Mouse (Mus musculus): ENCODE results near the gene Dnajc6.
A peak's percentile ranks its signal among the peaks of the same experiment; 100 is the strongest.

Dnajc6 gene

DNA sequence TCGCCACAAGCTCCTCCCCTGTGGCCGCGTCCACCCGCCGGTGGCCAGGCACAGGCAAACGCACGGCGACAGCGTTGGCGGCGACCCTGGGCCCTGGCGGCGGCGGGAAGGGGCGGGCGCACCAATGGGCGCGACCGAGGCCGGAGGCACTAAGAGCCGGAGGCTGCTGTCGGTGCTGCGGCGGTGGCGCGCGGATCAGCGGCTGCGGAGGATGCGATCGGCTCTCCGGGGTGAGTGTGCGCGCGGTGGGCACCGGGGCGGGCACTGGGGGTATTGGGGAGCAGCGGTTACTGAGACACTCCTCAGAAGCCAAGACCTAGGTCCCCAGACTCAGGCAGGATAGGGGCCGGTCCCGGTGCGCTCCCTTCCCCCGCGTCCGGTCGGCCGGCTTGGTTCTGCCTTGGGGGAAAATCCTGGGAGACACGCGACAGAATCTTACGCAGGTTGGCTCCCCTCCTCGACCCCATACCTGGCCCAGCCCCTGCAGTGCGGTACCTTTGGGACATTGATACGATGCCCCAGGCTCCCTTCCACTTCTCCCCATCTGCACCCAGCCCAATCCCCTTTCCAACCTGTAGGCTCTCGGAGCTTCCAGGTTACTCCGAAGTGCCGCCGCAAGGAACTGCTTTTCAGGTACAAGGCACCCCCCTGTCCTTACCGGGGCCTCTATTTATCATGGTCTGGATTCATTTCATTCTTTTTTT, at the start of gene Dnajc6:
TSS of gene Dnajc6 (plus strand) at position 115 of the 704 bp plus-strand sequence.
- DNase-seq, result peak in 1 of 2 experiments; percentile 46

DNA sequence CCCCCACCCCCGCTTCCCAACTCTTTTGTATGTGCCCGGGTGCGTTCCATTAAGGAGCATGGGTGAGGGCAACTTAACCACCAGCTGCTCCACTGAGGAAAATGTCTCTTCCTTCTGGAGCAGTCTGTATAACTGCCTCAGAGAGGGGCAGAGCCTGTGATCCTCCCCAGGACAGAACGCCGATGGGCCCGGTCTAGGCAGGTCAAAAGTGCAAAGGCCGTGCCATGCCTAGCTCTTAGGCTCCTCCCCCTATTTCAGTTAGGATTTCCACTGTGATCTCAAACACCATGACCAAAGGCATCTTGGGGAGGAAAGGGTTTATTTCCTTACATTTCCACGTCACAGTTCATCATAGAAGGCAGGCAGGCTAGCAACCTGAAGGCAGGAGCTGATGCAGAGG, 47.7 kb upstream of the Dnajc6 start:
- DNase-seq, result peak in 1 of 2 experiments; percentile 61

DNA sequence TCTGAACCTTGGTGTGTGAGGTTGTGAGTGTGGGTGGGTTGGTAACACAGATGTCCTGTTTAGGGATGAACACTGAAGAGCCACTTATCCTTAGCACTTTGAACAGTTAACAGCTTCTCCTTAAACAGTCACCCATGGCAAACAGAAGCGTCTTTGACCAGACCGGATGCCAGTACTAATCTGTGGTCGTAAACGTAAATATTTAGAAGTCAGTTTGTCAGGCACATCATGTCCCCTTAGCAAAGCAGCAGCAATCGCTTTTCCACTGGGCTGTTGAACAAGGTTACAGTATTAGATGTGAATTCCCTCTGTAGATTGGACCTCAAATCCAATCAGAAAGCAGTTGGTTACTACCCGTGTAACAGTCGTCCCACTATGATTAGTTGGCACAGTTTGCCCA, 47.1 kb upstream of the Dnajc6 start:
- DNase-seq, result no peak

DNA sequence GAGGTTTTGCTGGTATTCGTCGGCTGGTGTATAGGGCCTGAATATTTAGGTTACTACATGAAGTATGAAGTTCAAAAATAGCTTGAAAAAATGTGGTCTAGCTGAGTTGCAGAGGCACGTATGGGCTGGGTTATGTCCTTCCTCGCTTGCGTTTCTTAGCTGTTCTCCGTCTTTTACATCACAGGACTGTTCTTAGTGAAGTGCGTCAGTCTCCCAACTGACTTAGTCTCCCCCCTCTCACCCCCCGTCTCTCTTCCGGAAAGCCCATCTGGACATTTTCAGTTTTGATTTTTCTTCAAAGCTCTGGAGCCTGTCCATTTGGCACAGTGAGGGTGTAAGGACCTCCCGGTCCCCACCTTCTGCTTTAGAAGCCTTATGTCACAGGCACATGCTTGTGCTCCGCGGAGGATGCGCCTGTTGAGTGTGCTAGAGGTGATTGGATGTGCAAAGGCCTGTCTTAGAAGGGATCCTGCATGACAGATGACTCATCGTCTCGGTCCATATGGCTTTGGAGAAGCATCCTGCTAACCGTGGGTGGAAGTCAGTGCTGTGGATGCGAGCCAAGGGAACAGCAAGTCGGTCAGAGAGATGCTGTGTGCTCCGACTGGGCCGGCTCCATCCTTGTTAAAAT, 46.2 kb upstream of the Dnajc6 start:
- peak in 1 of 2 experiments; percentile 40 for DNase-seq

DNA sequence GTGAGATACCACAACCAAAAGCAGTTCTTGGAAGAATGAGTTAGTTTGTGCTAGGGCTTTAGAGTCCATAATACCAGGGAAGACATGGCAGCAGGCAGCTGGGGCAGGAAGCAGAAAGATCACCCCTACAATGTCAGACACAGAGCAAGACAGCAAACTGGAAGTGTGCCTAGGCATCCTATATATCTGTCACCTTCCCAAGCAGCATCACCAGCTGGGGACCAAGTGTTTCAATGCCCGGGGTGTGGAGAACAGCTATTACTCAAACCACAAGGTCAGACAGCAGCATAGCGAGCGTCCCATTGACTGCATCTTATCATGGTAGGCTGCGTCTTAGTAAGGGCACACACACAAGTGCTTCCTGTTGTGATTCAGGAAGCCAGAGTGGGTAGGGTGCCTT, 45.4 kb upstream of the Dnajc6 start:
- DNase-seq, result no peak

DNA sequence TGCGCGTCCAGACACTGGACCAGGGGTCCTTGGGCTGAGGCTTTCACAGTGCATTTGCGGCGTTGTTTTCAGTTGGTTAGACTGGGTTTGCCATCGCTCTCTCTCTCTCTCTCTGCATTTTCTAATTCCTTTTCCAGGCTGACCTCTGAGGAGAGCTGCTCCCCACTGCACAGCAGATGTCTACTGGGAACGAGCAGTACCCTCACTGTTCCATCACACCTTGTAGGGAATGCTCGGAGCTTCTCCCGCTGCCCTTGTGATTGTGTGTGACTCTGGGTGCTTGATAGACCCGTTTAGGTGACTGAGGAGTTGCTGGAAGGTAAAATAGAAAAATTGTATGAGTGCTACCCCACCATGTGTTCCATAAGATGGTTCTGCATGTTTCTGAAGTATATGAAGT, 43.6 kb upstream of the Dnajc6 start:
- no peak for DNase-seq

DNA sequence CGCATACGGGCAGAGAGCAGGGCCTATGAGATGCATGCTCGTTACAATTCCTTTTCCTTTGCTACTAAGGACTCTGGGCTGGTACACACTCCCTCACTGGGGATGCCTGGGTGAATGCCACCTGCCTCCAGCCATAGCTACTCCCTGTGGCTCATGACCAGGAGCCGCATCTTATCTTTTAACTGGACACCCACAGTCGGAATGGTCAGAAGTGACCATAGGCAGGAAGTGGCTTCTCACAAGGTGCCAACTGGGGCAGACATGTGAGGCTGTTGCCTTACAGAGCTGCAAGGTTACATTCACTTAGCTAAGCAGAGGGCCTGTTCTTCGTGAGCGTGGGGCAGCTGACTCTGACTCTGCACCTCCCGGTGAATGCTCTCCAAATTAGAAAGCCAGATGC, 39.3 kb upstream of the Dnajc6 start:
- no peak for DNase-seq

DNA sequence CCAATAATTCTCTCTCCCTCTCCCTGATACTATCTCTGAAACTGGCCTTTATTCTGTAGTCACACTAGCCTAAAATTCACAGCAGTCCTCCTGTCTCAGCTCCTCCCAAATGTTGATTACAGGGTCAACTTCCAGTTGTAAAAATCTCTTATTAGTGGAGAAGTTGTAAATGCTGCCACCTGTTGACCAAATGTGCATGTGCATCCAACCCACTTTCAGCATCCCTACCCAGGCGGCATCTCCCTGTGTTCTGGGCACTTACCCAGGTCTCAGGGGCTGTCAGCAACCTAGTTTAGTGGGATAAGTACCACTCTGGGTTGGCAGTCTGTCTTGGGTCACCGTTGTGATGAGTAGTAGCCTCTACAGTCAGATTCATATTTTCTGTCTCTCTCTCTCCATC, 38.1 kb upstream of the Dnajc6 start:
- DNase-seq, result peak; percentile 52 to 66

DNA sequence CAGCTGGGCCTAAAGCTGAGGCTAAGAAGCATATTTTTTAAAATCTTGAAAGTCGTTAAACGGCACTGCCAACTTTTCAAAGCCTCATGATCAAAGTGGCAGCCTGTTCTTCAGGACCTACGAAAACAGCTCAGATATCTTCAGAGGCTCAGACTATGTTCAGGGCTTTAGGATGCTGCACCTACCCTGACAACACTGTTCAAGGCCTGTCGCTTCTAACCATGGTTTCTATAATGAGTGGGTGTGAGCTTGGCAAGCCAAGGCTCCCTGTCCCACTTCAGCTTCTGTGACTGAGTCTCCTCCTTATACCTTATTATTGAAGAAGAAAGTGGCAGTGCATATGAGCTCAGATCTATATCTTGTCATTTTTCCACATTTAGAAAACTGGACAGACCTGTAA, 37.1 kb upstream of the Dnajc6 start:
- no peak for DNase-seq

DNA sequence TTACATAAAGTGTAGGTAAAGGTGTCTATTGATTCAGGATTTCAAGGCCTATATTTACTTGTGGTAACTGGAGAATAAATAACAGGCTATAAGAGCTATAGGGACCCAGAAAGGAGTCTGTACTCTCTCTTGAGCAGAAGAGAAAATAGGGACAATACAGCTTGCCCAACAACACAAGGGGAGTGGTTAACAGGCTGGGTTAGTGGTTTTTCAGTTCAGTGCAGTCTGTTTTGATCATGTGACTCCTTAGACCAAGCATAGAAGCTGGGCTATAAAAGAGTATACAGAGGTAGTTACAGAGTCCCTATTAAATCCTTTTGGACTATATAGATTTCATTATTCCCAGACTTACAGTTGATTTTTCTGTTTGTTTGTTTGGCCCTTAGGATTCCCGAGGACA, 36.3 kb upstream of the Dnajc6 start:
- no peak for DNase-seq

DNA sequence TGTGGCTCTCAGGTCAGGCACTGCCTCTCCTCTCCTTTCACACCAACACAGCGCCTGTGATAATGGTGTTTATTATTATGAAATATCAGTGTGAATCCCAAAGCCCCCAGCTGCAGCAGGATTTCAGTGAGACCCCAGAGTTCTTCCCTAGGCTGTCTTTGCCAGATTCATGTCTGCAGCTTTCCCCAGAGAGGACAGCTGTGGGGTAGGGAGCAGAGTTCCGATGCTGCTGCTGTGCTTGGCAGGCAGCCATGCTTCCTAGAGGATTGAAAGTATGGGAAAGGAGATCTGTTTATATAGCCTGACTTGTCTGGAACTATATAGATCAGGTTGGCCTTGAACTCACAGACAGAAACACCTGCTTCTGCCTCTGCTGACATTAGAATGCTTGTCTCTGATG, 34.4 kb upstream of the Dnajc6 start:
- DNase-seq, result no peak

DNA sequence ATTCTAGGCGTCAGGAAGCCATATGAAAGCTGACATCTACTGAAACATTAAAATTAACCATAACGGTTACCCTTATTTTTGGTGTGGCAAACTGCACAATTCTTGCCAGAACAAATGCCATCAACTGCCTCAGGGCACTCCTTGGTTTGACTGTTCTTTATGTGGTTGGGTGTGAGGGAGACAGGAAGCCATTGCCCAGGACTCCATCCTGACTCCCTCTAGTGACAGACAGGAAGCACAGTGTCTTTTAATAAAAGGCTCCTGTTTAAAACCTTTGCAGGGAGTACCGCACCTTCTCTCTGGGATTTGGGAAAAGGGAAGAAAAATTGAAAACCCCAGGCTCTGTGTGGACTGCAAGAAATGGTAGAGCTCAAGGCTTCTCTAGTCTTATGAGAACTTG, 30.2 kb upstream of the Dnajc6 start:
- no peak for DNase-seq

DNA sequence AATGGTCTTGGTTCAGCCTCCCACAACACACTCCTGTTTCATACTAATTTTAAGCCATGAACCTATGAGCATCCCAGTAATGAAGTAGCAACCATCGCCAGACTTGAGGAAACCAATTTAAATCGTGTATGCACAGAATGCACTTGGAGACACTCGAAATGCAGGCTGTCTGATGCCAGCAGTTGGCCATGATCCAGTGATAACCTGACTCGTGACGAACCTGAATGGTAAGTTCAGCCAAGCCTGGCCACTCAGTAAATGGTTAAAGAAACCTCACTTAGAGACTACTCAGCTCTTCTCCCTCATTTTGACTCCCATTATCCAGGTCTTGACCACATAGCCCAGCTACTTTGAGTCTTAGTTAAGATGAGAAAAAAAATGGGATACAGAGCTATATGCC, 27.2 kb upstream of the Dnajc6 start:
- DNase-seq, result peak; percentile 68 to 72

DNA sequence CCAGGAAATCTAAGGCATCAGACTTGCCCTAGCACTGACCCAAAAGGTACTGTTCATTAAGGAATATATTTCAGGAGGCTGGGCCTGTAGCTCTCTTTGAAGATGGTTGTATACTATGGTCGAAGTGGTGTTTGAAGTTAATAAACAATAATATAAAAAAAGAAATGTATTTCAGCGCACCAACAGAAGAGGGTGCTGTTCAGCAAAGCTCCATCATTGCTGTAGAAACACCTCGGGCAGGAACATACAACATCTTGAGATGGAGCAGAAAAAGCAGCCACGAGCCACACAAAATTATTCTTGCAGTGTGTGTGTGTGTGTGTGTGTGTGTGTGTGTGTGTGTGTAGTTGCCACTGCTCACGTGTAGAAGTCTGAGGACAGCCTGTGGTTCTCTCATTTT, 25.9 kb upstream of the Dnajc6 start:
- DNase-seq, result no peak

DNA sequence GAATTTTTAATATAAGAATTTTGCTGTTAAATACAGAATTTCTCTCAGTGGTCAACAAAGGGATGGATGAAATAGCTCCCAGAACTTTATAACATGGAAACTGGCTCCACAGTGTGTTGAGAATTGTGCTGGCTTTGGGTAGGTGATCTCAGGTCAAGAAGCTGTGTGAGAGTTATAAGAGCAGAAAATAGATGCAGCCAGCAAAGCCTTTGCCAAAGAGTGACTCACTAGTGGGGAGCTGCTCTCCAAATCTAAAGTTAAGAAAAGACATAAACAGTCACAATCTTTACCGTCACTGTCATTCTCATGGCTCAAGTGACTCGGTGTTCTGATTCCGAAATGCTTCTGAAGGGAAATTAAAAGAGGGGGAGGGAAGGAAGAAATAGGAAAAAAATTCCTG, 23.7 kb upstream of the Dnajc6 start:
- no peak for DNase-seq

DNA sequence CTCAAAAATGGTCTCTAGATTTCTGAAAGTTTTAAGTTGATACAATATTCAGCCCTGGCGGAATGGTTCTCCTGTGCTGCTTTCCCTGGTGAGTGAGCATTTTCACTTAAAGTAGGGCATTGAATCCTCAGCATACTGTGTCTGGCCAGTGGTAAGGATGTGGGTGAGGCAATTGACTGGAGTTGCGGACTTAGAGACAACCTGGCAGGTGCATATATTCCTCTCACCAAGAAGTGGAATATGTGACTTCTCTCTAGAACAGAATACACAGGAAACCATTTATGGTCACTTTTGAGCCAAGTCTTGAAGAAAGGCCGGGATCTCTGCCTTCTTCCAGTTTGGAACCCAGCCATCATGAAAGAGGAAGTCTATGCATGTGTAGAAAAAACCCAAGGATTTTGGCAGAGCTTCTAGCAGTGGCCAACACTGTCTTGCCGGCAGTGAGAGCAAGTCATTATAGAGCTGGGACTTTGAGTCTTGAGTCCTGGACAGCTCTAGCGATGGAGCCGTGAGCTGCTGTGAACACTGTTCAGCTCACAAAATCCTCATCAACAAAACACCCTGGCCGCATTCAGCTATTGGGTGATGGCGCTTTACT, 6.0 kb upstream of the Dnajc6 start:
- DNase-seq, result no peak

DNA sequence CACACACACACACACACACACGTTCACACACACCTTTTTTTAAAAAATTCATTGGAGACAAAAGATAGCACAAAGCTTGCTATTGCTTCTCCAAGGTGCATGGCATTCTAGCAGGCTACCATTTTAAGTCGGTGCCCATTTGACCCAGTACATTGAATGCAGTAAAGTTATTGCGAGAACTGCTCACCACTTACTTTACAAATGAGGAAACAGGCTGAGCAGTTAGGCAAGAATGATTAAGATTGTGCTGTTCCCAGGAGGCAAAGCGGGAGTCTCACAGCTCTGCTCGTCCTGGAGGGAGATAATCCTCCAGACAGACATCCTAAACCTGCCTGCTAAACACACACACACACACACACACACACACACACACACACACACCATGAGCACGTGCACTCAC, 4.7 kb upstream of the Dnajc6 start:
- no peak for DNase-seq

DNA sequence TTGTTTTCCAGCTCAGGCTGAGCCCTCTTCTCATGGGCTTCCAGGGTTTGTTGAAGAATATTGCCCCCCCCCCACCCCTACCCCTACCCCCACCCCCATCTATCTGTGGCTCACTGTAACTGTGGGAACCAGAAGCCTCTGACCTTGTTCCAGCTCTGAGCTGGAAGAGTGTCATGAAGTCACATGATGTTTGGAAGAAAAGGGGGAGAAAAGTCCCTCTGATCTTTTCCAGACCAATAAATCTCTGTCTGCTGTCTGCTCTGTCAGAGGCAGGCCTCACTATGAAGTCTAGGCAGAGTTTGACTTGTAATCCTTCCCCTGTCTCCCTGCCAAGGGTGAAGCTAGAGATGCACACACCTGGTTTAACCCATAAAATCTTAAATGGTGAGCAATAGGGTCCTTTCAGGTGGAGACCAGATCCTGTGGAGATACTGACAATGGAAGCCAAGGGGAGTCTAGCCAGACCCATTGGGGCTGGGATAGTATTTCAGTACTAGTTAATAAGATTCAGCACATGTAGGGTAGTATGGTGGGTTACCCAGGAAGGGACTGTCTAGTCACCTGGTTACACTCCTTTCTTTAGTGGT, 2.7 kb upstream of the Dnajc6 start:
- no peak for DNase-seq

DNA sequence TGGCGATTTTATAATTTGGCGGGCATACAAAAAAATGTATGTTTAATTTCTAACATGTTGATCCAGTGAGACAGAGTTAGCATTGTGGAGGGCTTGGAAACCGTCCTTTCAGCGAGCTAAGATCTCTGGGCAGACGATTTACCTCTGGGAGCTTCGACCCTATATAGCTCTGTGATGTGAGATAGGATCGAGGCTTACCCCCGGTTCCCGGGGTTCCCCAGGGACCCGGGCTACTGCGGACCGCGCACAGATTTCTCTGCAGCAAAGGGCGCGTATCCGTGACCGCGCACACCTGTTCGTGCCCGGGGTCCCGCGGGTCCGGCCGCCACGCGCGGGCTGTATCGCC, 287 bp upstream of the Dnajc6 start:
- no peak for DNase-seq

DNA sequence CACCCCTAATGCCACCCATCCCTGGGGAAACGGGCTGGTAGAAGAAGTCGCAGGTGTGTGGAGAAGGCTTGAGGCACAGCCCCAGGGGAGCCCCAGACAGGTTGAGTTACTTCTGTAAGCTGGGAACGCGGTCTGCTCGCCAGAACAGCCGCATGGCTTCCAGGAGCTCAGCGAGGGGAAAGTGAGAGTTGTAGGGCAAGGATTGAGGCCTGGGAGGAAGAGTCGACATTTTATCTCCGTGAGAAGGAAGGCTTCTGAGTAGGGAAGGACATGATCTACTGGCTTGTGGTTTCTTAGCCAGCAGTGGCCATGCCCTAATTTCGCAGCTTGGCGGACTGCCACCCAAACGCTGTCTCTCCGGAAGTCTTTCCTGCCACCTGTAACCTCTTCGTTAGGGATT, 888 bp downstream of the Dnajc6 start:
- peak; percentile 42 to 58 for DNase-seq

DNA sequence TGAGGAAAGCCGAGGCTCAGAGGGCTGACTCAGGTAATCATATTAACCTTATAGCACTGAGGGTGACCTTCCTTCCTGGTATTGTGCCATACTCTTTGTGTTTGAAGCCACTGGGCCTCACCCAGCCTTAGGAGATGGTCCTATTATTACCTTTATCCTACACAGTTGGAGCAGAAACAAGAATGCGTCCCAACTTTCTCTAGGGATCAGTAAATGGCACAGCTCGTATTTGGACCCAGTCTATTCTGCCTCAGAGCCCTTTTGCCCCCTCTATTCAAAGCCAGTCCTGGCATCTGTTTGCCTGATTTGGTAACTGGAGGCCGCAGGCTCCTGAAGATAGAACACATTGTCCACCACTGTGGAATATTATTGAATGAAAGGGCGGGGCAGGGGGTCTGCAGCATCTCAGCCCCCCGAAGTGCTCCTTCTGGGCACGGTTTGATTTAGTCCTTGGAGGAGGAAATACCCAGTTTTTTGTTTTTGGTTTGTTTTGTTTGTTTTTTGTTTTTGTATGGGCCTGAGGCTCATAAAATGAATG, 8.1 kb downstream of the Dnajc6 start:
- DNase-seq, result no peak

DNA sequence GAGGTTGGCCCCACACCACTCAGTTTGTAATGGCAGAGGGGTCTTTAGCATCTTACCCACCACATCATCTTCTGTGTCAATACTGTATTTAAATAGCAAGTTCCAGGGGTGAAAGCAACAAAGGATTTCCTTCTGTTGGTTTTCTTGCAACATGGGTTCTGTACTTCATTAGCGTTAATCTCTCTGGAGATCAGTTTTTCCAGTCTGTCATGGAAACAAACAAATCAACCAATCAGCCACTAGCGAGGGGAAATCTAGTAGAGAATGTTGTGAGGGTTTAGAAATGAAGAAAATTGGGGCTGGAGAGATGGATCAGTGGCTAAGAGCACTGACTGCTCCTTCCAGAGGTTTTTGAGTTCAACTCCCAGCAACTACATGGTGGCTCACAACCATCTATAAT, 9.5 kb downstream of the Dnajc6 start:
- no peak for DNase-seq

DNA sequence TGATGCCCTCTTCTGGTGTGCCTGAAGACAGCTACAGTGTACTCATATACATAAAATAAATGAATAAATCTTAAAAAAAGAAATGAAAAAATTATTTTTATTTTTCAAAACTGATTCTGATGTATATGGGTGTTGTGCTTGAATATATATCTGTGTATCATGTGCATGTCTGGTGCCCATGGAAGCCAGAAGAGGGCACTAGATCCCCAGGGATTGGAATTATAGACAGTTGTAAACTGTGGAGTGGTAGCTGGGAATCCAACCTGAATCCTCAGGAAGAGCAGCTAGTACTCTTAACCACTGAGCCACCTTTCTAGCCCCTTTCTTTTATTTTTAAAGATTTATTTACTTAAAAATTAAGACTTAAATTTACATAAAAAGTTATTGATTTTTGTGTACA, 9.9 kb downstream of the Dnajc6 start:
- no peak for DNase-seq

Data from kidney, postnatal 25 days (tissue).